Mouse (Mus musculus) intestine, embryonic 15.5 days (tissue): ENCODE measurements around the gene Capza2. TPM values are rescaled to one million over a fixed set of nuclear protein-coding genes. Genes with fewer than 3 reads are reported as not detected.

ENCODE experiments used
- ATAC-seq: fragments of 200-750 bp; cut with Nextera tagmentation; 2 replicates; pipeline ENCODE4 v1.8.0; 2017; ENCODE audit warnings: moderate TSS enrichment, moderate library complexity
- H3K27ac ChIP-seq: fragments of 300-500 bp; sonication (generic); 2 replicates; pipeline ENCODE4 v1.5.1; 2015; ENCODE audit warnings: mild to moderate bottlenecking, inconsistent platforms
- H3K27me3 ChIP-seq: fragments of 300-500 bp; sonication (generic); replicated peaks from 2 replicates; pipeline ENCODE4 v1.6.1; 2015; ENCODE audit warnings: inconsistent platforms
- H3K36me3 ChIP-seq: fragments of 300-500 bp; sonication (generic); 2 replicates; pipeline ENCODE4 v1.6.1; 2015; ENCODE audit warnings: inconsistent platforms
- H3K4me1 ChIP-seq: fragments of 300-500 bp; sonication (generic); replicated peaks from 2 replicates; pipeline ENCODE4 v1.6.1; 2015; ENCODE audit warnings: inconsistent platforms
- H3K4me2 ChIP-seq: fragments of 300-500 bp; sonication (generic); replicated peaks from 2 replicates; pipeline ENCODE4 v1.6.1; 2015; ENCODE audit warnings: mild to moderate bottlenecking, inconsistent platforms
- H3K4me3 ChIP-seq: fragments of 300-500 bp; sonication (generic); replicated peaks from 2 replicates; pipeline ENCODE4 v1.5.1; 2015; ENCODE audit warnings: inconsistent platforms
- H3K9ac ChIP-seq: fragments of 300-500 bp; sonication (generic); 2 replicates; pipeline ENCODE4 v1.6.1; 2015; ENCODE audit warnings: inconsistent platforms
- H3K9me3 ChIP-seq: fragments of 300-500 bp; sonication (generic); 2 replicates; pipeline ENCODE4 v1.6.1; 2016; ENCODE audit warnings: inconsistent platforms
- WGBS: fragments of 180-500 bp; shearing (Covaris S2); methylation state at CpG from one replicate; pipeline ENCODE4 v1.1.7; 2015; 5-methylcytosine and 5-hydroxymethylcytosine counted together
- polyA plus RNA-seq: library from polyadenylated mRNA; unstranded; fragments of >200 nt; fragmentation: Nextera tagmentation; extraction: Ambion mirVana; gene quantifications from 2 replicates; pipeline ENCODE4 v1.2.1, GENCODE M21; 2015

Gene Capza2
- polyA plus RNA-seq, 1 experiment from 2014 or later: 245 TPM

GRCm38 (mm10) chr6:17621436-17621835, 14.6 kb upstream of the Capza2 start:
- Histone ChIP-seq H3K4me2 (no peak overlapping the region), H3K9ac (no peak overlapping the region), H3K9me3 (no peaks in the 10 kb centered on the region), H3K4me3 (no peak overlapping the region), H3K4me1 (no peaks in the 10 kb centered on the region), H3K36me3 (no peaks in the 10 kb centered on the region), H3K27me3 (no peaks in the 10 kb centered on the region), H3K27ac (no peak overlapping the region)
- no peak for ATAC-seq
- 51% methylated on average over 3 of the region's 3 CpGs for WGBS

DNA sequence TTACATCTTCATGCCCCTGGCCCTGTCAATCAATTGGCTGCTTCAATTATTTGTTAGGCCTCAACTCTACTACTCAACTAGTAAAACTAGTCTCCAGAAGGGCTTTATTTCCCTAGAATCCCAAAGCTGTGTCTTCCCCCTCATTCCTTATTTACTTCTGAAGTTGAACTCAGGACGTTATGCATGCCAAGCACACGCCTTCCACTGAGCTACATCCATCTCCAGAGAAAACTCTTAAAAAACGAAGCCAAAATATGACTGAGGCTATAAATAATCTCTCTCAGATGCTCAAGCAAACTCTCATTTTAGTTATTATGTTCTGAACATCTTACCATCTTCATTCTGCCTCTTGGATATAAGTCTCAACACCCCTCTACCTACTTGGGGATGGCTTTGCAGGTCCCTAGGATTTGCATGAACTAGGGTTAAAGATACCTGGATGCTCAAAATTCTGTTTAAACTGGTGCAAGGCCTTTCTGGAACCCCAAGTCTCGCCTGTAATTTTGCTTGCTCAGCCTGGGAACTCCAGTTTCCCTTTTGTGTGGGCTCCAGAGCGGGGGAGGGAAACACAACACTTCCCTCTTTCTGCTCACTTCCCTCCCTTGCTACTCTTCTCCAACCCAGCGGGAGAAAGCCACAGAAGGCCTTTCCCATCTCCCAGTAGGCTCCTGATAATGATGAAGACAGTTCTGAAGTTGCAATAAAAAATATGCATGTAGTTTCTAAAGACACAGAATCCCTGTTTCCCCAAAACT, 7.2 kb upstream of the Capza2 start:
- H3K27me3 ChIP-seq: no peaks in the 10 kb centered on the region
- H3K4me3 ChIP-seq: no peak overlapping the region
- H3K9me3 ChIP-seq: no peaks in the 10 kb centered on the region
- no peaks in the 10 kb centered on the region for H3K4me1 ChIP-seq
- H3K27ac ChIP-seq: no peak overlapping the region
- WGBS: 65% methylated on average over 6 of the region's 6 CpGs
- no peak overlapping the region for H3K9ac ChIP-seq
- no peak for ATAC-seq
- H3K36me3 ChIP-seq: no peaks in the 10 kb centered on the region
- no peak overlapping the region for H3K4me2 ChIP-seq

GRCm38 (mm10) chr6:17629756-17630155, 6.3 kb upstream of the Capza2 start:
- H3K27me3 ChIP-seq: no peaks in the 10 kb centered on the region
- no peaks in the 10 kb centered on the region for H3K4me1 ChIP-seq
- H3K9ac ChIP-seq: no peak overlapping the region
- H3K4me2 ChIP-seq: no peak overlapping the region
- H3K4me3 ChIP-seq: no peak overlapping the region
- no peaks in the 10 kb centered on the region for H3K9me3 ChIP-seq
- WGBS: 69% methylated on average over 5 of the region's 5 CpGs
- no peak for ATAC-seq
- H3K27ac ChIP-seq: no peak overlapping the region
- no peaks in the 10 kb centered on the region for H3K36me3 ChIP-seq

DNA sequence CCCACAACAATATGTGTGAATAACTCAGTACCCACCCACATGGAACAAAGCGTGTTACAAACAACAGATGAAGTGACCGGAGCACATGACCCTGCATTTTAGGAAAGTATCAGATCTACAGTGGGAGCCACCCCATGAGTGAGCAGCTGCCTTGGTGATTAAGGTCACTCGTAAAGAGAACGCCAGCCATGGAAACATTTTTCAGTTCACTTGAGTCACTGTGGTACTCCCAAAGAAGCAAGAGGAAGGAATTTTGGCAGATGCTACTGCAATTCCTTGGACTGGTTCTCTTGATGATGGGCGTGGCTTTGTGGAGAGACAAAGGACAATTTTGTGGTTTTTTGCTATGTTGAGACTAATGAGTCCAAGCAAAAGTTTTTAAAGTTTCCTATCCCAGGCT, 4.4 kb upstream of the Capza2 start:
- Histone ChIP-seq H3K9ac (no peak overlapping the region), H3K36me3 (no peaks in the 10 kb centered on the region), H3K4me3 (no peak overlapping the region), H3K27me3 (no peaks in the 10 kb centered on the region), H3K9me3 (no peaks in the 10 kb centered on the region), H3K4me1 (no peaks in the 10 kb centered on the region), H3K4me2 (no peak overlapping the region), H3K27ac (no peak overlapping the region)
- 77% methylated on average over 5 of the region's 5 CpGs for WGBS
- ATAC-seq: no peak

GRCm38 (mm10) chr6:17633819-17634218, 2.2 kb upstream of the Capza2 start:
- H3K4me1 ChIP-seq: no peaks in the 10 kb centered on the region
- H3K27me3 ChIP-seq: no peaks in the 10 kb centered on the region
- no peak for ATAC-seq
- no peak overlapping the region for H3K4me3 ChIP-seq
- no peak overlapping the region for H3K4me2 ChIP-seq
- no peaks in the 10 kb centered on the region for H3K36me3 ChIP-seq
- H3K9ac ChIP-seq: no peak overlapping the region
- WGBS: 50% methylated on average over 3 of the region's 3 CpGs
- H3K27ac ChIP-seq: no peak overlapping the region
- no peaks in the 10 kb centered on the region for H3K9me3 ChIP-seq

DNA sequence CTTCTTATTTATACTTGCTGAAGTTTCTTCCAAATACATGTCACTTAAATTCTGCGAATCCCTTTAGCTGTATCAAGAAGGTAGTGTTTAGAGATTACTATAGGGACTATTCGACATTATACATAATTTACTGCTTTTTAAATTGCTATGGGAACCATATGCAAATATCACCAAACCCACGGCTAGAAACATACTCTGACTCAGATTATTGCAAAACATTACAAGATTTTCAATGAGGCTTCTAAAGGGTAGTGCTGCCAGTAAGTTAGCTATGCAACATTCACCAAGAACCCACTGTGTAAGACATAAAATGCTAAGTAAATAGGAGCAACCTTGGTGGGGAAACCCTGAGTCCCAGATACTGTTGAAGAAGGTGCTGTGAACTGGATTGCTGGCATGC, 1.0 kb upstream of the Capza2 start:
- H3K4me1 ChIP-seq: 0 out of 2 replicates have a peak, but pooled peaks cover 3% of the 10 kb centered on the region
- ATAC-seq: no peak
- WGBS: 74% methylated on average over 3 of the region's 3 CpGs

GRCm38 (mm10) chr6:17636764-17637170, 733 bp downstream of the Capza2 start:
- Histone ChIP-seq H3K27ac (peak overlapping the region; percentile 94), H3K9ac (peak overlapping the region; percentile 94), H3K4me2 (peak overlapping the region; percentile 63), H3K9me3 (no peaks in the 10 kb centered on the region), H3K36me3 (no peaks in the 10 kb centered on the region), H3K27me3 (no peaks in the 10 kb centered on the region), H3K4me3 (peak overlapping the region; percentile 81), H3K4me1 (0 out of 2 replicates have a peak, but pooled peaks cover 3% of the 10 kb centered on the region)
- WGBS: under 1% methylated on average over 29 of the region's 45 CpGs
- peak; percentile 95 for ATAC-seq

More for the DNA sequence above, 1.0 kb upstream of the Capza2 start:
- no peaks in the 10 kb centered on the region for H3K27me3 ChIP-seq
- H3K4me2 ChIP-seq: no peak overlapping the region
- no peaks in the 10 kb centered on the region for H3K9me3 ChIP-seq
- no peak overlapping the region for H3K27ac ChIP-seq
- H3K36me3 ChIP-seq: no peaks in the 10 kb centered on the region
- H3K9ac ChIP-seq: no peak overlapping the region
- H3K4me3 ChIP-seq: no peak overlapping the region

DNA sequence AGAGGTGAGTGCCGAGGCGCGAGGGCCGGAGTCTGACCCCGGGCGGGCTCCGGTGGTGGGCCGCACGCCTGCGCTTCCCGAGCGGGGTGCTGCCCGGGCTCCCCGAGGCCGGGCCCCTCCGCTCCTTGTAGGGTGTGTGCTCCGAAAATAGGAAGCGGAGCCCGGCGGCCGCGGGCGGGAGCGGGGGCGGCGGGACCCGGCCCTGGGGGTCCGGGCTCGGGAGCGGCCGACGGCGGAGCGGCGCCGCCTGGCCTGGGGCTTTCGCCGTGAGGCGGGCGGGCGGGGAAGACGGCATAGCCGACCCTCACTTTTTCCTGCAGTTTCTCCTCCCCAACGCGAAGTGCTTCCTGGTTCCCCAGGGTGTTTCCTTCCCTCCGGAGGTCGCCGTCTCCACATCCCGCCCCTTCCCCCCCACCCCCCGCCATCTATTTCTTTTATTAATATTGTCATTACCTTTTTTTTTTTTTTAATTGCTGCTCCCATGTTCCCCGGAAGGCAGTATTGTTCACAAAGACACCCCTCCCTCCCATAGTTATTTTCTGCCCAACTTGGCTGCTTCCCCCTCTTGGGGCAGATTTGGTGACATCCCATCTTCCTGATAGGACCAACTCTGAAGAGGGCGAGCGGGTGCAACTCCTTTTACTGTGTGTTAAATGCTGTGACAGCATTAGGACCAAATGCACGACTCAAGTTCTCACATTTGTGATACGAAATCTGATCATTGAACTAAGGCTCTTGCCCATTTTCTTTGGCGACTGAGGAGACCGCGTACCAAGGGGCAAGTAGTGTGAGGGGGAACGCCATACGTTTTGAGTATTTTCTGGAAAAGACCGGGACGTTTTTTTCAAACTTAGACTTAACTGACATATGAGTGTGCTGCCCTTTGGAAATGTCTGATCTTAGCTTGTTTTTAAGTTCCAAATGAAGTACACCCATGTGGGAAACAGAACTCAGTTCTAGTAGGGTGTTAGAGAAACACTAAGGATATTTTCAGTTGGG, 1.5 kb downstream of the Capza2 start:
- 0 out of 2 replicates have a peak, but pooled peaks cover 3% of the 10 kb centered on the region for H3K4me1 ChIP-seq
- peak overlapping the region; percentile 94 for H3K27ac ChIP-seq
- no peaks in the 10 kb centered on the region for H3K36me3 ChIP-seq
- peak; percentile 89 for ATAC-seq
- no peaks in the 10 kb centered on the region for H3K9me3 ChIP-seq
- under 1% methylated on average over 44 of the region's 62 CpGs for WGBS
- H3K4me3 ChIP-seq: peak overlapping the region; percentile 81
- H3K9ac ChIP-seq: peak overlapping the region; percentile 94
- H3K27me3 ChIP-seq: no peaks in the 10 kb centered on the region
- H3K4me2 ChIP-seq: peak overlapping the region; percentile 63

GRCm38 (mm10) chr6:17640031-17640430, 4.0 kb downstream of the Capza2 start:
- no peak for ATAC-seq
- Histone ChIP-seq H3K9me3 (no peaks in the 10 kb centered on the region), H3K36me3 (no peaks in the 10 kb centered on the region), H3K4me2 (no peak overlapping the region), H3K27ac (no peak overlapping the region), H3K9ac (no peak overlapping the region), H3K4me1 (0 out of 2 replicates have a peak, but pooled peaks cover 6% of the 10 kb centered on the region), H3K4me3 (no peak overlapping the region), H3K27me3 (no peaks in the 10 kb centered on the region)
- 81% methylated on average over 9 of the region's 9 CpGs for WGBS

GRCm38 (mm10) chr6:17642739-17643138, 6.7 kb downstream of the Capza2 start:
- no peaks in the 10 kb centered on the region for H3K9me3 ChIP-seq
- peaks cover 19% of the 10 kb centered on the region for H3K4me1 ChIP-seq
- no peaks in the 10 kb centered on the region for H3K36me3 ChIP-seq
- H3K4me2 ChIP-seq: no peak overlapping the region
- H3K9ac ChIP-seq: no peak overlapping the region
- 62% methylated on average over 3 of the region's 3 CpGs for WGBS
- ATAC-seq: no peak
- H3K27me3 ChIP-seq: no peaks in the 10 kb centered on the region
- no peak overlapping the region for H3K27ac ChIP-seq
- H3K4me3 ChIP-seq: no peak overlapping the region

DNA sequence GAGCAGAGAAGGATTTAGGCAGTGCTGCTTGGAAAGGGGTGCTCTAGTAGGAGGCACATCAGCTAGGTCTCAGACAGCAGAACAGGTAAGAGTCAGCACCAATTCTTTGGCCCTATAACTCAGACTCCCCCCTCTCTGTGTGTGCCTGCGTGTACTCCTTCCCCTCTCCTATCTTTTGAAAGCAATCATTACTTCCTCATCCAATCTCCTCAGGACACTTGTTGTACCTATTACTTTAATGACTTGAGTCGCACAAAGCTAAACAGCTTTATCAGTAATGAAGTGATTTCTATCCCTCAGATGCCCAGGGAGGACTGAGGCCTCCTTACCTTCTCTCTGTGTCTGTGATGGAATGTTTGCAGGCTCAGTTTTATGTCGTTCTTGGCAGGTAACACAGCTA, 10.1 kb downstream of the Capza2 start:
- Histone ChIP-seq H3K9ac (no peak overlapping the region), H3K9me3 (no peaks in the 10 kb centered on the region), H3K4me3 (no peak overlapping the region), H3K4me2 (no peak overlapping the region), H3K4me1 (peaks cover 17% of the 10 kb centered on the region), H3K27ac (no peak overlapping the region), H3K27me3 (no peaks in the 10 kb centered on the region), H3K36me3 (peaks cover 7% of the 10 kb centered on the region; the same call in 1 of the 2 replicates)
- WGBS: 24% methylated on average over 3 of the region's 3 CpGs
- ATAC-seq: peak; percentile 34; the same call in 1 of the 2 replicates

GRCm38 (mm10) chr6:17652132-17652531, 16.1 kb downstream of the Capza2 start:
- Histone ChIP-seq H3K27ac (no peak overlapping the region), H3K9ac (no peak overlapping the region), H3K9me3 (no peaks in the 10 kb centered on the region), H3K4me3 (no peak overlapping the region), H3K4me1 (no peaks in the 10 kb centered on the region), H3K4me2 (no peak overlapping the region), H3K27me3 (no peaks in the 10 kb centered on the region), H3K36me3 (peaks cover 10% of the 10 kb centered on the region)
- 59% methylated on average over 2 of the region's 2 CpGs for WGBS
- no peak for ATAC-seq
